Mouse (Mus musculus) brain, embryonic 14.5 days (tissue): Measurements from ENCODE around the gene Mlf1. TPM values are rescaled to one million over a fixed set of nuclear protein-coding genes. Genes with fewer than 3 reads are reported as not detected.

Experiments
- DNase-seq: peaks from one replicate; pipeline ENCODE4 v3.0.0-alpha.2; 2011; ENCODE audit warnings: low read depth
- CTCF ChIP-seq: fragments of 200-500 bp; IDR thresholded peaks from 2 replicates; pipeline ENCODE4 v1.5.1; 2012; ENCODE audit warnings: inconsistent platforms, mild to moderate bottlenecking, moderate library complexity, borderline replicate concordance; ENCODE audit not compliant: insufficient read depth, insufficient read length; ENCODE audit errors: extremely low read depth
- POLR2A ChIP-seq: fragments of 200-500 bp; IDR thresholded peaks from 2 replicates; pipeline ENCODE4 v1.6.1; 2012; ENCODE audit warnings: mild to moderate bottlenecking, inconsistent platforms, borderline replicate concordance; ENCODE audit not compliant: poor library complexity, insufficient read depth, insufficient read length, severe bottlenecking; ENCODE audit errors: extremely low read depth
- polyA plus RNA-seq: library from polyadenylated mRNA; depleted of rRNA; stranded (reverse); fragments of >200 nt; gene quantifications from 2 replicates; pipeline ENCODE4 v1.2.3, GENCODE M21; 2012; rRNA removed

The Mlf1 gene
- polyA plus RNA-seq, 1 experiment = 14.0 TPM

- no peak for TF ChIP-seq CTCF
- no peak for TF ChIP-seq POLR2A
- no peak for DNase-seq
These were observed 6.4 kb upstream of the Mlf1 start for GRCm38 (mm10) chr3:67367481-67367880.

GRCm38 (mm10) chr3:67369407-67370079, 4.4 kb upstream of the Mlf1 start:
- no peak for DNase-seq
- no peak; the same call in 1 of the 2 replicates for TF ChIP-seq CTCF
- no peak for TF ChIP-seq POLR2A

GRCm38 (mm10) chr3:67372194-67372593, 1.7 kb upstream of the Mlf1 start:
- TF ChIP-seq POLR2A (no peak), CTCF (no peak)
- DNase-seq = no peak

- DNase-seq = no peak
- TF ChIP-seq CTCF (no peak), POLR2A (no peak)
These were observed 1.1 kb upstream of the Mlf1 start for GRCm38 (mm10) chr3:67372781-67373180.

- TF ChIP-seq CTCF (no peak), POLR2A (no peak)
- DNase-seq = no peak
These were observed 472 bp downstream of the Mlf1 start for GRCm38 (mm10) chr3:67374360-67374778.

GRCm38 (mm10) chr3:67375063-67375462, 1.2 kb downstream of the Mlf1 start, which contains the start of gene Gm17402:
Gene Gm17402 (minus strand): TSS chr3:67375163.
- no peak for DNase-seq
- TF ChIP-seq POLR2A (no peak), CTCF (no peak)

GRCm38 (mm10) chr3:67378215-67378614, 4.3 kb downstream of the Mlf1 start:
- DNase-seq = no peak
- no peak for TF ChIP-seq CTCF

- DNase-seq = no peak
- TF ChIP-seq POLR2A = no peak
- no peak for TF ChIP-seq CTCF
These were observed 55.6 kb downstream of the Mlf1 start for GRCm38 (mm10) chr3:67429338-67429998.

- peak; percentile 42; the same call in 1 of the 2 replicates for TF ChIP-seq POLR2A
- TF ChIP-seq CTCF = peak; percentile 93
- peak; percentile 96 for DNase-seq
These were observed 56.1 kb downstream of the Mlf1 start, which contains the start of gene Gfm1 for GRCm38 (mm10) chr3:67429999-67430380. Gene Gfm1 (plus strand): TSS chr3:67430096.

GRCm38 (mm10) chr3:67434011-67434410, 60.1 kb downstream of the Mlf1 start:
- no peak for TF ChIP-seq POLR2A
- TF ChIP-seq CTCF = no peak
- DNase-seq = no peak

GRCm38 (mm10) chr3:67447143-67447542, 73.2 kb downstream of the Mlf1 start:
- TF ChIP-seq POLR2A = no peak
- peak; percentile 27; the same call in 1 of the 2 replicates for TF ChIP-seq CTCF
- no peak for DNase-seq

Other genes starting within 250 kb of the Mlf1 start
- not detected in 2 replicates for gene Gm17402, start 1.1 kb downstream of the Mlf1 start, polyA plus RNA-seq
- gene Gfm1, start 56.0 kb downstream of the Mlf1 start, polyA plus RNA-seq = 22.5 and 24.2 TPM in 2 replicates
- gene Lxn, start 89.8 kb downstream of the Mlf1 start, polyA plus RNA-seq = 56.1 and 83.2 TPM in 2 replicates
- gene Rarres1, start 141.4 kb downstream of the Mlf1 start, polyA plus RNA-seq = 0.83 and 1.00 TPM in 2 replicates
- gene Mfsd1, start 208.6 kb downstream of the Mlf1 start, polyA plus RNA-seq = 24.1 and 29.3 TPM in 2 replicates